10 mouse cellular contexts compared by ENCODE assay signal in genomic region chr11:6519491-6520033, GRCm38 (mm10). TPM values are rescaled to one million over a fixed set of nuclear protein-coding genes. Genes with fewer than 3 reads are reported as not detected.
A peak's percentile ranks its signal among the peaks of the same experiment; 100 is the strongest.
DNase-seq lines count a peak whose midpoint lies in the region; ATAC-seq and TF ChIP-seq lines count a peak whose summit lies in the region.
"Had no signal": no experiment of that assay in that cellular context is flagged by ENCODE, and none has a peak within 500 bp of the region (broad histone marks: within the 10 kb centered on the region; RNA-seq: fewer than 3 reads in every experiment).

No protein-coding gene starts in this region.

- H3K4me1 ChIP-seq in CH12.LX (ENCODE audit: control insufficient read depth in 1 of 2, insufficient read depth in 2 of 2) = peaks cover 24 to 69% of the 10 kb centered on the region in 2 experiments
- peaks cover 0 to 5% of the 10 kb centered on the region in 2 experiments; a peak in 1 of 4 replicates for H3K4me1 ChIP-seq in liver, embryonic 14.5 days (replicated peaks; ENCODE audit: control insufficient read depth in 2 of 2, insufficient read depth in 2 of 2, low read length in 1 of 2)
- H3K4me1 ChIP-seq: hindbrain, embryonic 15.5 days; neural tube, embryonic 12.5 days had no signal

- WGBS in liver, embryonic 14.5 days (ENCODE audit: insufficient replicate concordance) = 7% methylated on average over 11 of the region's 11 CpGs

- dilution Hi-C loops in CH12.LX (cut with MboI; ENCODE audit: extremely low pct_ligation_motif_present, extremely low pct_unique_long_range_greater_than_20kb, low sequenced_read_pairs) = no loop called here

- ATAC-seq in liver, embryonic 14.5 days (ENCODE audit: insufficient read depth) = no peak

- H3K4me3 ChIP-seq in CH12.LX (replicated peaks in 1 of 3; ENCODE audit: low read depth in 2 of 3, low read length in 2 of 3, poor library complexity in 1 of 3) = peak overlapping the region; percentile 69 to 98 (median 82)
- peak overlapping the region; percentile 25 to 40 for H3K4me3 ChIP-seq in liver, embryonic 14.5 days (ENCODE audit: insufficient read depth in 1 of 2, low read depth in 2 of 2, low read length in 2 of 2)
- H3K4me3 ChIP-seq: hindbrain, embryonic 15.5 days; neural tube, embryonic 12.5 days had no signal

- in situ Hi-C loops in CH12.LX (cut with MboI; ENCODE audit: low pct_ligation_motif_present, low pct_unique_long_range_greater_than_20kb, low sequenced_read_pairs) = no loop called here

- TF ChIP-seq POLR2A in CH12.LX (IDR thresholded peaks at IDR 0.05; ENCODE audit: low read depth, low read length) = peak; percentile 76

- H3K27me3 ChIP-seq in CH12.LX (replicated peaks) = no peaks in the 10 kb centered on the region
- no peaks in the 10 kb centered on the region for H3K27me3 ChIP-seq in liver, embryonic 14.5 days (ENCODE audit: control insufficient read depth, insufficient read depth, low read length)
- H3K27me3 ChIP-seq: hindbrain, embryonic 15.5 days; neural tube, embryonic 12.5 days had no signal

- DNase-seq in CH12.LX (ENCODE audit: extremely low read depth) (peak; percentile 67), MEL-GATA-1-ER (ENCODE audit: extremely low read depth, low read depth) (peak; percentile 57)
- DNase-seq in liver, embryonic 14.5 days (ENCODE audit: low read depth in 3 of 3, low spot score in 3 of 3) = no peak
- DNase-seq in spleen, postnatal 36 days (ENCODE audit: low spot score in 2 of 2) = peak; percentile 80 to 81
- no peak for DNase-seq in right cerebral cortex, postnatal 10 days (ENCODE audit: low spot score in 2 of 2)
- DNase-seq in cerebellum, postnatal 14 days = no peak
- DNase-seq in ovary, postnatal 14 days (ENCODE audit: low spot score) = no peak
- DNase-seq: adrenal gland, postnatal 25 days had no signal

- H3K27ac ChIP-seq in CH12.LX (ENCODE audit: insufficient read depth, low read depth) = peak overlapping the region; percentile 69
- no peak overlapping the region for H3K27ac ChIP-seq in liver, embryonic 14.5 days
- H3K27ac ChIP-seq: hindbrain, embryonic 15.5 days; neural tube, embryonic 12.5 days had no signal

- peak overlapping the region; percentile 27 for H3K4me2 ChIP-seq in CH12.LX (ENCODE audit: insufficient read depth, low read depth, poor library complexity, severe bottlenecking)
- H3K4me2 ChIP-seq in liver, embryonic 14.5 days (ENCODE audit: low read depth) = peak overlapping the region; percentile 26
- H3K4me2 ChIP-seq: hindbrain, embryonic 15.5 days; neural tube, embryonic 12.5 days had no signal

- peaks cover 49% of the 10 kb centered on the region for H3K79me2 ChIP-seq in CH12.LX (replicated peaks; ENCODE audit: control insufficient read depth, extremely low read depth, insufficient read depth, poor library complexity, severe bottlenecking)

- H3K9ac ChIP-seq in CH12.LX (ENCODE audit: insufficient read depth, low read depth) = peak overlapping the region; percentile 77
- 0 out of 2 replicates have a peak overlapping the region, but pooled peaks have one; percentile 18 for H3K9ac ChIP-seq in liver, embryonic 14.5 days (replicated peaks)
- H3K9ac ChIP-seq: hindbrain, embryonic 15.5 days; neural tube, embryonic 12.5 days had no signal

- TF ChIP-seq EP300 in CH12.LX (IDR thresholded peaks at IDR 0.05; ENCODE audit: low read length) = no peak
- no peak for TF ChIP-seq EP300 in liver, embryonic 14.5 days (IDR thresholded peaks at IDR 0.05; ENCODE audit: low read depth)

- peaks cover 48 to 54% of the 10 kb centered on the region in 2 experiments for H3K36me3 ChIP-seq in CH12.LX (replicated peaks in 1 of 2; ENCODE audit: control insufficient read depth in 1 of 2, insufficient read depth in 1 of 2, low read length in 1 of 2)
- H3K36me3 ChIP-seq in liver, embryonic 14.5 days (replicated peaks; ENCODE audit: control insufficient read depth, insufficient read depth, low read depth) = peaks cover 5% of the 10 kb centered on the region

- H3K9me3 ChIP-seq in CH12.LX (replicated peaks; ENCODE audit: low read length) = peaks cover 2% of the 10 kb centered on the region
- no peaks in the 10 kb centered on the region for H3K9me3 ChIP-seq in liver, embryonic 14.5 days (ENCODE audit: control insufficient read depth, low read length)
- H3K9me3 ChIP-seq: hindbrain, embryonic 15.5 days; neural tube, embryonic 12.5 days had no signal

- no peak for TF ChIP-seq CTCF in CH12.LX (conservative IDR thresholded peaks at IDR 0.05 in 1 of 2, IDR thresholded peaks at IDR 0.05 in 1 of 2; ENCODE audit: low read depth in 2 of 2, low read length in 2 of 2)
- no peak for TF ChIP-seq CTCF in liver, embryonic 14.5 days (IDR thresholded peaks at IDR 0.05; ENCODE audit: low read depth)

- no peak for TF ChIP-seq RAD21 in CH12.LX (IDR thresholded peaks at IDR 0.05; ENCODE audit: low read depth, low read length)

TF ChIP-seq in CH12.LX, 34 proteins besides CTCF, POLR2A, EP300 and RAD21 (continues in another document):
- TF ChIP-seq USF2 (conservative IDR thresholded peaks at IDR 0.05; ENCODE audit: low read depth, low read length) (no peak), KAT2A (IDR thresholded peaks at IDR 0.05; ENCODE audit: insufficient replicate concordance, low read length) (no peak), MEF2A (IDR thresholded peaks at IDR 0.05; ENCODE audit: borderline replicate concordance, low read depth, low read length) (0 out of 2 replicates have a peak, but pooled peaks have one; percentile 10), ZMIZ1 (IDR thresholded peaks at IDR 0.05; ENCODE audit: low read depth, low read length) (peak; percentile 88), TBP (conservative IDR thresholded peaks at IDR 0.05; ENCODE audit: low read depth, low read length) (peak; percentile 66; the same call in 1 of the 2 replicates), MAFK (IDR thresholded peaks at IDR 0.05; ENCODE audit: insufficient replicate concordance, low read length) (no peak), NELFE (IDR thresholded peaks at IDR 0.05; ENCODE audit: low read depth, low read length) (peak; percentile 65; the same call in 1 of the 2 replicates), ZC3H11A (IDR thresholded peaks at IDR 0.05; ENCODE audit: low read depth, low read length) (no peak), JUND (conservative IDR thresholded peaks at IDR 0.05; ENCODE audit: low read depth, low read length) (no peak), IRF4 (IDR thresholded peaks at IDR 0.05; ENCODE audit: low read depth, low read length) (no peak; the same call in 1 of the 2 replicates), NRF1 (IDR thresholded peaks at IDR 0.05; ENCODE audit: low read depth, low read length) (no peak), ETS1 (conservative IDR thresholded peaks at IDR 0.05; ENCODE audit: low read depth, low read length) (no peak), BHLHE40 (IDR thresholded peaks at IDR 0.05; ENCODE audit: low read depth, low read length) (0 out of 2 replicates have a peak, but pooled peaks have one; percentile 41), MYC (IDR thresholded peaks at IDR 0.05; ENCODE audit: low read depth, low read length) (peak; percentile 79), ELF1 (IDR thresholded peaks at IDR 0.05; ENCODE audit: low read depth, low read length) (peak; percentile 71), MXI1 (IDR thresholded peaks at IDR 0.05; ENCODE audit: low read depth, low read length) (peak; percentile 81), CHD2 (IDR thresholded peaks at IDR 0.05; ENCODE audit: low read length) (peak; percentile 37; the same call in 1 of the 2 replicates), UBTF (IDR thresholded peaks at IDR 0.05; ENCODE audit: low read depth, low read length) (no peak), CHD1 (IDR thresholded peaks at IDR 0.05; ENCODE audit: low read depth, low read length) (peak; percentile 58; the same call in 1 of the 2 replicates), JUN (IDR thresholded peaks at IDR 0.05; ENCODE audit: insufficient read depth, low read depth, low read length) (no peak), ZKSCAN1 (IDR thresholded peaks at IDR 0.05; ENCODE audit: borderline replicate concordance, low read depth, low read length) (no peak), E2F4 (IDR thresholded peaks at IDR 0.05; ENCODE audit: insufficient replicate concordance, low read depth, low read length) (no peak), POLR2AphosphoS2 (IDR thresholded peaks at IDR 0.05; ENCODE audit: low read depth, low read length) (no peak; the same call in 1 of the 2 replicates), RCOR1 (conservative IDR thresholded peaks at IDR 0.05; ENCODE audit: low read depth, low read length) (no peak), MAZ (IDR thresholded peaks at IDR 0.05; ENCODE audit: low read depth, low read length) (peak; percentile 77; the same call in 1 of the 2 replicates), GABPA (IDR thresholded peaks at IDR 0.05; ENCODE audit: insufficient replicate concordance, low read depth, low read length) (no peak), ZNF384 (IDR thresholded peaks at IDR 0.05; ENCODE audit: low read depth, low read length) (no peak), USF1 (IDR thresholded peaks at IDR 0.05; ENCODE audit: low read depth, low read length) (no peak), SMC3 (IDR thresholded peaks at IDR 0.05; ENCODE audit: low read depth, low read length) (no peak), PAX5 (IDR thresholded peaks at IDR 0.05; ENCODE audit: low read length) (no peak), SIN3A (IDR thresholded peaks at IDR 0.05; ENCODE audit: low read length) (peak; percentile 89; the same call in 1 of the 2 replicates), MAX (IDR thresholded peaks at IDR 0.05; ENCODE audit: low read length) (no peak; the same call in none of the 2 replicates)

RNA-seq across cellular contexts. Expression of gene Myo1g, which starts 1.2 kb away (rescaled TPM):
- total RNA-seq in CH12.LX (2012; rRNA removed) (279 and 335 TPM in 2 replicates), CH12.LX (2014; rRNA removed) (265 and 268 TPM in 2 replicates)
- 279 and 284 TPM in 2 replicates for polyA plus RNA-seq in CH12.LX (2012; ENCODE audit: insufficient read length, low read depth)
- 5.7 and 7.0 TPM in 2 replicates for polyA plus RNA-seq in liver, embryonic 14.5 days (2012; rRNA removed)
- polyA plus RNA-seq in liver, embryonic 14.5 days (2014; fragmentation: Nextera tagmentation; extraction: Ambion mirVana) = 5.4 and 5.7 TPM in 2 replicates

RNA-seq across cellular contexts. Expression of gene Ccm2, which starts 27.1 kb away (rescaled TPM):
- 30.4 and 31.6 TPM in 2 replicates for total RNA-seq in CH12.LX (2012; rRNA removed)
- total RNA-seq in CH12.LX (2014; rRNA removed) = 32.7 and 32.9 TPM in 2 replicates
- 29.4 and 34.5 TPM in 2 replicates for polyA plus RNA-seq in CH12.LX (2012; ENCODE audit: insufficient read length, low read depth)
- polyA plus RNA-seq in liver, embryonic 14.5 days (2012; rRNA removed) = 33.1 and 36.8 TPM in 2 replicates
- 39.0 and 39.4 TPM in 2 replicates for polyA plus RNA-seq in liver, embryonic 14.5 days (2014; fragmentation: Nextera tagmentation; extraction: Ambion mirVana)

RNA-seq across cellular contexts. Expression of gene Purb, which starts 43.8 kb away (rescaled TPM):
- total RNA-seq in CH12.LX (2012; rRNA removed) (19.3 and 29.7 TPM in 2 replicates), CH12.LX (2014; rRNA removed) (45.2 and 50.5 TPM in 2 replicates)
- polyA plus RNA-seq in CH12.LX (2012; ENCODE audit: insufficient read length, low read depth) = 35.0 and 42.4 TPM in 2 replicates
- polyA plus RNA-seq in liver, embryonic 14.5 days (2012; rRNA removed) = 4.1 and 6.2 TPM in 2 replicates
- 6.2 TPM in 2 replicates for polyA plus RNA-seq in liver, embryonic 14.5 days (2014; fragmentation: Nextera tagmentation; extraction: Ambion mirVana)

Comparison
In these comparisons a context has a peak if more than half of its experiments do, and no peak if none do; other contexts are left out.
1. DNase-seq: peak in CH12.LX (single experiment), MEL-GATA-1-ER (single experiment) and spleen, postnatal 36 days (2 of 2); none in liver, embryonic 14.5 days (0 of 3), right cerebral cortex, postnatal 10 days (0 of 2), cerebellum, postnatal 14 days (0 of 2) and ovary, postnatal 14 days (single experiment).
2. RNA of gene Myo1g, which starts 1.2 kb away (polyA plus RNA-seq): 279 to 284 TPM in CH12.LX; 5.4 to 7.0 TPM in liver, embryonic 14.5 days; every median in the first group is over 10 times any median in the second.